Mouse (Mus musculus): ENCODE data around the gene Scrn2. TPM values are rescaled to one million over a fixed set of nuclear protein-coding genes. Genes with fewer than 3 reads are reported as not detected.

Scrn2 gene
- polyA plus RNA-seq, 1 experiment from 2014 or later, result 19.7 TPM

DNA sequence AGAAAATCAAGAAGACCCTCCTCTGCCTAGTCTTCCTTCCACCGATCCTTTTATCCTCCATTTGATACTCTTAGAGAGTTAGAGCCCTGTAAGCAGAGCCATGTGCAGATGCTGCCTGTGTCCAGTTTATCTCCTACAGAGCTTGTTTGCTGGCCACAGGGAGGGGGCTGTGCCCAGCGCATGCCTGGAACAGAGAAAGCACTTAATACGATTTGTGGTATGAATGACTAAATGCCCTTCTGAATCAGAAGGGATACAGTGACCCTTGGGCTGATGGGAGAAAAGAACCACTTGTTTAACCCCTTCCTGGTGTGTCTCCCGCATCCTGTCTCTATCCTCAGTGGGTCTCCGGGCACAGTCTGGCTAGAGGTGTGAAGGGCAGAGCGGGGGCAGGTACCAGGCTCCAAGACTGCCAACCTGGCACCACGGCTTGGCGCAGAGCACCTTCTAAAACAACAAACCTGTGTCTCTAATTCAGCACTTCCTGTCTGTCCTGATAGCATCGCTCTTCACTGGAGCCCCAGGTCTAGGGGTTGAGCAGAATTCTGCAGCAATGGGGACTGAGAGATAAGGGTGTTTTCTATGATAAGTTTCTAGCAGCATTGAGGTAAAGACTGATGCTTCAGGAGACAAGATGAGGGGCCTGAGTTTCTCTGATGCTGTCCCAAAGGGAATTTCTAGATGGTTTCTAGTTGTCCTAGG is 22.5 kb upstream of the Scrn2 start:
- H3K27me3 ChIP-seq (ENCODE audit: control insufficient read depth, insufficient read depth, low read length), result no peaks in the 10 kb centered on the region

DNA sequence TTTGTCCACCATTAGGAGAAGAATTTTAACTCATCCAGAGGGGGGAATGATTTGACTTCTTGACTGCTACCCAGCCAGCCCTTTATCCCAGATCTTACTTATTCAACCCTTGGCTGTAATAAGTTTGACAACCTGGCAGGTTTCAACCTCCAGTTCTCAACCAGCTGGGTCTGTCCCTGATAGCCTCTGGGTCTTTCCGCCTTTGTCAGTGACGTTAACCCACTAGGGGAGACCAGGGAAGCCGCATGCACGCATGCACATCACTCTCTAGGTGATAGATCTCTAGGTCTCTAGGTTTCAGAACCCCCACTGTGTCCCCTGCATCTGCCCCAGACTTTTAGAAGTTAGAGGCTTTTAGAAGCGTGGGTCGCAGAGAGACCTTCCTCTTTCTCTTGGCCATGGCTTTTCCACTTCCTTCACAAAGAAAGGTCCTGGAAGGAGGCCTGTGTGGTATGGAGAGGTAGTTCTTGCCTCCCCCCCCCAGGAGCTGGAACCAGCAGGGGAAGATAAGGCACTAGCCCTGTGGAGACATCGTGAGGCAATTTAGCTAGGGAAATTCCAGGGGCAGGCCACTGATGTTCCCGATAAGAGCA is 20.4 kb upstream of the Scrn2 start:
- WGBS, result 49% methylated on average over 8 of the region's 8 CpGs

More for the DNA sequence above, 22.5 kb upstream of the Scrn2 start:
- Histone ChIP-seq H3K27ac (ENCODE audit: low read length) (no peak overlapping the region), H3K4me3 (ENCODE audit: low read depth, low read length) (no peak overlapping the region), H3K4me1 (ENCODE audit: control insufficient read depth, insufficient read depth, low read length) (no peaks in the 10 kb centered on the region), H3K36me3 (ENCODE audit: control insufficient read depth, insufficient read depth, low read length) (no peaks in the 10 kb centered on the region), H3K9ac (replicated peaks; ENCODE audit: low read depth, low read length) (no peak overlapping the region), H3K9me3 (ENCODE audit: control insufficient read depth, low read depth, low read length) (no peaks in the 10 kb centered on the region), H3K4me2 (replicated peaks; ENCODE audit: low read depth, low read length) (no peak overlapping the region)
- WGBS, result 55% methylated on average over 9 of the region's 9 CpGs
- ATAC-seq (ENCODE audit: insufficient number of reproducible peaks, insufficient read depth, low FRiP score, low read depth), result no peak

DNA sequence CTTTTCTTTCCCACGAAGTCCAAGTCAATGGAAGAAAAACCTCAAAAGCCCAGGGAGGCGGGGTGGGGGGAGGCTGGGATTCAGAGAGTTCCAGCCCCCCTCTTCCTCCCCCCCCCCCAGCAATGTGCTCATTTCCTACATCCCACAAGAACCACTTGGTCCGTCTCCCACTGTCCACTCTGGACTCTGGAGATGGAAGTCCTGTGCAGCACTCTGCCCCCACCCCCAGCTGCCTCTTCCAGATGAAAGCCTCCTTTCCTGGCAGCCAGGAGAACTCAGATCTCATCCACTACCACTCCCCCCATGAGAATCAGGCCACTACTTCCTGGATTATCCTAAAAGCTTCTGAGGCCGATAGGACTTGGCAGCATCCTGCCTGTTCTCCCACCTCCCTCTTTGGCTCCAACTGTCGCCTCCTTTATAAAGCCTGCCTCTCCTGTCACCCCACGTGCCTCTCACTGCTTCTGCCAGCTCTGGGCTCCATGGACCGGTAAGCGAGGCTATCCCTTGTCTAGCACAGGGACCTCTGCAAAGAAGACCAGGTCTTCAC is 16.5 kb upstream of the Scrn2 start, which contains the start of gene Sp6:
Sp6 (plus strand) TSS at position 274 of the 550 bp plus-strand sequence.
- Histone ChIP-seq H3K9ac (replicated peaks; ENCODE audit: low read depth, low read length) (no peak within 1 kb of the TSS), H3K4me2 (replicated peaks; ENCODE audit: low read depth, low read length) (no peak within 1 kb of the TSS), H3K9me3 (ENCODE audit: control insufficient read depth, low read depth, low read length) (no peaks in the 10 kb centered on the region), H3K27me3 (ENCODE audit: control insufficient read depth, insufficient read depth, low read length) (peaks cover 17% of the 10 kb centered on the region), H3K4me1 (ENCODE audit: control insufficient read depth, insufficient read depth, low read length) (no peaks in the 10 kb centered on the region), H3K36me3 (ENCODE audit: control insufficient read depth, insufficient read depth, low read length) (no peaks in the 10 kb centered on the region), H3K27ac (ENCODE audit: low read length) (no peak within 1 kb of the TSS), H3K4me3 (ENCODE audit: low read depth, low read length) (no peak within 1 kb of the TSS)
- ATAC-seq (ENCODE audit: insufficient number of reproducible peaks, insufficient read depth, low FRiP score, low read depth), result no peak
- WGBS, result 23% methylated on average over 7 of the region's 8 CpGs

More for the DNA sequence above, 20.4 kb upstream of the Scrn2 start:
- no peaks in the 10 kb centered on the region for H3K27me3 ChIP-seq (ENCODE audit: control insufficient read depth, insufficient read depth, low read length)
- H3K9me3 ChIP-seq (ENCODE audit: control insufficient read depth, low read depth, low read length), result no peaks in the 10 kb centered on the region
- H3K27ac ChIP-seq (ENCODE audit: low read length), result no peak overlapping the region
- no peak for ATAC-seq (ENCODE audit: insufficient number of reproducible peaks, insufficient read depth, low FRiP score, low read depth)
- no peak overlapping the region for H3K4me2 ChIP-seq (replicated peaks; ENCODE audit: low read depth, low read length)
- H3K4me1 ChIP-seq (ENCODE audit: control insufficient read depth, insufficient read depth, low read length), result no peaks in the 10 kb centered on the region
- H3K36me3 ChIP-seq (ENCODE audit: control insufficient read depth, insufficient read depth, low read length), result no peaks in the 10 kb centered on the region
- no peak overlapping the region for H3K9ac ChIP-seq (replicated peaks; ENCODE audit: low read depth, low read length)
- H3K4me3 ChIP-seq (ENCODE audit: low read depth, low read length), result no peak overlapping the region

DNA sequence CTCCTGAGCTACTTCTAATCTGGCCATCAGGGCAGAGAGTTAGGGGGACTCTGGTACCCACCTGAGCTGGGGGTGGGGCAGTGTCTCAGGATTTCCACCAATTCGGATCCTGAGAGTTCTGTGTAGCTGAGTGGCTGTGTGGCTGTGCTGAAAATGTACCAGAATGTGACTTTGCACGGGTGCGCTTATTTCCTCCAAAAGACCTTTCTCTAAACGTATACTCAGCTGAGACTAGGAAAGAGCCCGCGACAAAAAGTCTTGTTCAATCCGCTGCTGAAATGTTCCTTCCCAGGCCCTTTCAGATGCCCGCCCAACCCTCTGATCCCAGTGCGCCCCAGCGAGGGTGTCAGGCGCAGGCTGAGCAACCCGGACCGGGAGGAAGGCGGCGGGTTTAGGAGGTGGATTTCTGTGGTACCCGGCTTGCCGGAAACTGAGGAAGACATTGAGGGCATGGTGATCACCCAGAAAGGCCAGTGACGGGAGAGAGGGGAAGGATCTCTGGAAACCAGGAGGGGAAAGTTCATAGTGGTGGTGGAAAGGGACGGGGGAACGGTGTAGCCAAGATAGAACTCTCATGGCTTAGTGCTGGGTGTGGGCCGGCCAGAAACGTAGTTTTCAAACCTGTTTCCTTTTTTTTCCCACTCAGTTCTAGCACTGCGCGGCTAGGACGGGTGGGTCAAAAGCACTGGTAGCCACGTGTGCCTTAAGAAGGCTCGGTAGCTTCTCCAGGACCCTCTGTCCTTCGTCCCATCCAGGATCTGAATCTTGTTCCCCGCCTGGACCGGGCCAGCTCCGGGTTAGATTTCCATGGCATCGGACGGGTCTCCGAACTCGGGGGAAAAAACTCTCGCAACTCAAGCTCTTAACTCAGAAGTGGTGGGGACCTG is 11.8 kb upstream of the Scrn2 start:
- no peak for ATAC-seq (ENCODE audit: insufficient number of reproducible peaks, insufficient read depth, low FRiP score, low read depth)
- no peaks in the 10 kb centered on the region for H3K9me3 ChIP-seq (ENCODE audit: control insufficient read depth, low read depth, low read length)
- H3K4me3 ChIP-seq (ENCODE audit: low read depth, low read length), result peak overlapping the region; percentile 36
- WGBS, result under 1% methylated on average over 36 of the region's 36 CpGs
- H3K27me3 ChIP-seq (ENCODE audit: control insufficient read depth, insufficient read depth, low read length), result peaks cover 53% of the 10 kb centered on the region
- no peak overlapping the region for H3K27ac ChIP-seq (ENCODE audit: low read length)
- no peaks in the 10 kb centered on the region for H3K36me3 ChIP-seq (ENCODE audit: control insufficient read depth, insufficient read depth, low read length)
- H3K4me1 ChIP-seq (ENCODE audit: control insufficient read depth, insufficient read depth, low read length), result peaks cover 17% of the 10 kb centered on the region; the same call in 1 of the 2 replicates
- H3K4me2 ChIP-seq (replicated peaks; ENCODE audit: low read depth, low read length), result peak overlapping the region; percentile 57
- H3K9ac ChIP-seq (replicated peaks; ENCODE audit: low read depth, low read length), result no peak overlapping the region; the same call in 1 of the 2 replicates

DNA sequence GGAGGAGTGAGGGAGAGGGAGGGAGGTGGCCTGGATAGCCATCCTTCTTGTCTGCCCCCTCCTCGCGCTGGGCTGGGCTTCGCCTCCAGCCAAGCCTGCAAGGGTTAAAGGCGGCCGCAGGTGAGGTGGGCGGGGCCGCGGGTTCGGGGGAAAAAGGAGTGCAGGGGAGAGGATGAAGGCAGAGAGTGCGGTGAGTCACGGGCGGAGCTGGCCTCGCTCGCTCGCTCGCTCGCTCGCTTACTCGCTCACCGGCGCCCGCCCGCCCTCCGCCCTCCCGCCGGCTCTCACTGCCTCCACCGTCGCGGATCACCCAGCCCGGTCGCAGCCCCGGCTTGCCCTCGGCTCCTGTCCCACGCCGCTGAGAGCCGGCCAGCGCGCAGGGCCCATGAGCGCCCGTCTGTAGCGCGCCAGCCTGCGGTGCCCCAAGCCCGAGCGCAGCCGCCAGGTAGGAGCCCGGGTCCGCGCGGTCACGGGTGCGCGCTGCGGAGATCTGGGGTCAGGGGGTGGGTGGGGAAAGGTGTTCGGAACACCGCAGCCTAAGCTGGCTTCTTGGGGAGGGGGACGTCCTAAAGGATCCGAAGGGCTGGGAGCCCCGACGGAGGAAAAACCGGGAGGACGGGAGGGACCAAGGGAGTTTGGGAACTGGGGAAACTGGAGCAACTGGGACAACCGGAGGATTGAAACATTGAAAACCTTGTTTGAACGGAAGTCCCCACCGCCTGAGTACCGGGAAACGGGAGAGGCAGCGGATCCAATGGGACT is 11.0 kb upstream of the Scrn2 start:
- WGBS, result 2% methylated on average over 67 of the region's 68 CpGs
- Histone ChIP-seq H3K9ac (replicated peaks; ENCODE audit: low read depth, low read length) (no peak overlapping the region), H3K27ac (ENCODE audit: low read length) (no peak overlapping the region), H3K4me2 (replicated peaks; ENCODE audit: low read depth, low read length) (peak overlapping the region; percentile 57), H3K4me1 (ENCODE audit: control insufficient read depth, insufficient read depth, low read length) (peaks cover 17% of the 10 kb centered on the region; the same call in 1 of the 2 replicates), H3K27me3 (ENCODE audit: control insufficient read depth, insufficient read depth, low read length) (peaks cover 58% of the 10 kb centered on the region), H3K36me3 (ENCODE audit: control insufficient read depth, insufficient read depth, low read length) (no peaks in the 10 kb centered on the region), H3K4me3 (ENCODE audit: low read depth, low read length) (peak overlapping the region; percentile 36), H3K9me3 (ENCODE audit: control insufficient read depth, low read depth, low read length) (no peaks in the 10 kb centered on the region)
- peak; percentile 35 for ATAC-seq (ENCODE audit: insufficient number of reproducible peaks, insufficient read depth, low FRiP score, low read depth)

DNA sequence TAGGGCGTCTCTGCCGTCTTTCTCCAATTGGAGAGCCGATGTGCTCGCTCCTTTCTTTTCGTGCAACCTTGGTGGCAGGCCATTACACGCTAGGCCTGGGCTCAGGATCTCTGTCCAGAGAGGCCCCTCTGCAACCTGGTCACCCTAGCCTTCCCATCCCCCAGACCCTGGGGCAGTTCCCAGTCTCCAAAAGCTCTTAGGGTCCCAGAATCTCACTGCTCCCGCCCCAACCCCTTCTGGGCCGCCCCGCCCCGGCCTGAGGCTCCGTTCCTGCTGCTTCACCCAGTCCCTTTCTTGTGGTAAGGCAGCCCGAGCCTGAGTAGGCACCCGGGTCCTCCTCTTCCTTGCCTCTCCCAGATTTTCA is 10.4 kb upstream of the Scrn2 start:
- 12% methylated on average over 13 of the region's 13 CpGs for WGBS
- H3K9ac ChIP-seq (replicated peaks; ENCODE audit: low read depth, low read length), result no peak overlapping the region
- peaks cover 58% of the 10 kb centered on the region for H3K27me3 ChIP-seq (ENCODE audit: control insufficient read depth, insufficient read depth, low read length)
- peak overlapping the region; percentile 57 for H3K4me2 ChIP-seq (replicated peaks; ENCODE audit: low read depth, low read length)
- H3K36me3 ChIP-seq (ENCODE audit: control insufficient read depth, insufficient read depth, low read length), result no peaks in the 10 kb centered on the region
- H3K27ac ChIP-seq (ENCODE audit: low read length), result no peak overlapping the region
- H3K4me1 ChIP-seq (ENCODE audit: control insufficient read depth, insufficient read depth, low read length), result peaks cover 17% of the 10 kb centered on the region; the same call in 1 of the 2 replicates
- no peaks in the 10 kb centered on the region for H3K9me3 ChIP-seq (ENCODE audit: control insufficient read depth, low read depth, low read length)
- ATAC-seq (ENCODE audit: insufficient number of reproducible peaks, insufficient read depth, low FRiP score, low read depth), result no peak
- peak overlapping the region; percentile 36 for H3K4me3 ChIP-seq (ENCODE audit: low read depth, low read length)

DNA sequence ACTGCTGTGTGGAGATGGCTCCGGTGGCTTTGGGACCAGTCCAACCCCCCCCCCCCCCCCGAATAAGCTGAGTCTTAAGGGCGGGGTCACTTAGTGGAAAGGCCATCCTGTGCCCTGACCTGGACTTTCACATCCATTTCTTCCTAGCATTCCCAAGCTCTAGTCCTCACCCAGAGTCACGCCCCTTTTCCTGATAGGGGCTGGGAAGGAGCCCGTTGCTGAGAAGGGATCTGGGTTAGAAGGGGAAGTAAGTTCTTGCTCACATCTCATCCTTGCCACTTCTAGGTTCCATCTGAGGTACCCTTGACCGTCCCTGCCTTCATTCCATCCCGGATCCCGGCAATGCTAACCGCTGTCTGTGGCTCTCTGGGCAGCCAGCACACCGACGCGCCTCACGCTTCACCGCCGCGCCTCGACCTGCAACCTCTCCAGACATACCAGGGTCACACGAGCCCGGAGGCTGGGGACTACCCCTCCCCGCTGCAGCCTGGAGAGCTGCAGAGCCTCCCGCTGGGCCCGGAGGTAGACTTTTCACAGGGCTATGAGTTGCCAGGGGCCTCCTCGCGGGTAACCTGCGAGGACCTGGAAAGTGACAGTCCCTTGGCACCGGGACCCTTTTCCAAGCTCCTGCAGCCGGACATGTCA is 8.5 kb upstream of the Scrn2 start:
- ATAC-seq (ENCODE audit: insufficient number of reproducible peaks, insufficient read depth, low FRiP score, low read depth), result no peak
- Histone ChIP-seq H3K4me3 (ENCODE audit: low read depth, low read length) (peak overlapping the region; percentile 46), H3K36me3 (ENCODE audit: control insufficient read depth, insufficient read depth, low read length) (no peaks in the 10 kb centered on the region), H3K9me3 (ENCODE audit: control insufficient read depth, low read depth, low read length) (no peaks in the 10 kb centered on the region), H3K27ac (ENCODE audit: low read length) (no peak overlapping the region), H3K9ac (replicated peaks; ENCODE audit: low read depth, low read length) (no peak overlapping the region), H3K4me1 (ENCODE audit: control insufficient read depth, insufficient read depth, low read length) (peaks cover 25% of the 10 kb centered on the region), H3K27me3 (ENCODE audit: control insufficient read depth, insufficient read depth, low read length) (peaks cover 52% of the 10 kb centered on the region), H3K4me2 (replicated peaks; ENCODE audit: low read depth, low read length) (peak overlapping the region; percentile 87)
- WGBS, result 3% methylated on average over 27 of the region's 27 CpGs

Measured in stomach, embryonic 14.5 days (tissue).